Mouse (Mus musculus) myocyte (in vitro differentiated cells): ENCODE results near the gene Srrm3.

ENCODE experiments used
- CEBPB ChIP-seq: IDR thresholded peaks from 2 replicates; pipeline ENCODE4 v1.6.1; 2011; ENCODE audit warnings: mild to moderate bottlenecking, moderate library complexity; ENCODE audit not compliant: poor library complexity, insufficient read depth, severe bottlenecking
- E2F4 ChIP-seq: IDR thresholded peaks from one replicate; pipeline ENCODE4 v1.6.1; 2011; ENCODE audit warnings: mild to moderate bottlenecking, control low read depth, moderate library complexity; ENCODE audit not compliant: insufficient read depth
- MAX ChIP-seq: IDR thresholded peaks from one replicate; pipeline ENCODE4 v1.6.1; 2011; ENCODE audit warnings: low read depth, mild to moderate bottlenecking, control low read depth
- MYOD1 ChIP-seq, 3 experiments: IDR thresholded peaks; one replicate each; pipeline ENCODE4 v1.6.1; 2011; ENCODE audit warnings: control low read depth in 2 of 3, low read depth in 2 of 3, mild to moderate bottlenecking in 2 of 3, moderate library complexity in 1 of 3; ENCODE audit not compliant: insufficient read length in 2 of 3, control insufficient read depth in 1 of 3
- MYOG ChIP-seq, 3 experiments: IDR thresholded peaks; one replicate each; pipeline ENCODE4 v1.6.1; 2011; ENCODE audit warnings: control low read depth in 2 of 3, low read depth in 2 of 3, mild to moderate bottlenecking in 2 of 3; ENCODE audit not compliant: insufficient read length in 2 of 3, control insufficient read depth in 1 of 3, insufficient read depth in 1 of 3
- POLR2A ChIP-seq: IDR thresholded peaks from one replicate; pipeline ENCODE4 v1.6.1; 2011; ENCODE audit warnings: low read depth, mild to moderate bottlenecking, control low read depth, moderate library complexity; ENCODE audit not compliant: insufficient read length
- POLR2AphosphoS2 ChIP-seq: IDR thresholded peaks from one replicate; pipeline ENCODE4 v1.6.1; 2011; ENCODE audit warnings: low read depth, control low read depth; ENCODE audit not compliant: insufficient read length
- REST ChIP-seq: IDR thresholded peaks from one replicate; pipeline ENCODE4 v1.6.1; 2011; ENCODE audit warnings: mild to moderate bottlenecking, control low read depth, moderate library complexity; ENCODE audit not compliant: insufficient read depth, insufficient read length
- SRF ChIP-seq: IDR thresholded peaks from one replicate; pipeline ENCODE4 v1.6.1; 2011; ENCODE audit warnings: low read depth; ENCODE audit not compliant: control insufficient read depth, insufficient read length
- TCF12 ChIP-seq: IDR thresholded peaks from one replicate; pipeline ENCODE4 v1.6.1; 2011; ENCODE audit warnings: mild to moderate bottlenecking, control low read depth; ENCODE audit not compliant: poor library complexity, insufficient read depth, severe bottlenecking
- TCF3 ChIP-seq: IDR thresholded peaks from one replicate; pipeline ENCODE4 v1.6.1; 2011; ENCODE audit warnings: low read depth, control low read depth; ENCODE audit not compliant: insufficient read length
- USF1 ChIP-seq: IDR thresholded peaks from one replicate; pipeline ENCODE4 v1.6.1; 2011; ENCODE audit warnings: low read depth, mild to moderate bottlenecking, control low read depth, moderate library complexity

GRCm38 (mm10) chr5:135822316-135822944 is 15.7 kb downstream of the Srrm3 start:
- TF ChIP-seq POLR2A (no peak), USF1 (no peak), MYOD1 (IDR thresholded peaks at IDR 0.05; ENCODE audit: control insufficient read depth in 1 of 3, insufficient read length in 2 of 3, low read depth in 2 of 3) (no peak), TCF12 (no peak), POLR2AphosphoS2 (no peak), MYOG (IDR thresholded peaks at IDR 0.05; ENCODE audit: control insufficient read depth in 1 of 3, insufficient read depth in 1 of 3, insufficient read length in 2 of 3, low read depth in 2 of 3) (no peak), MAX (no peak), CEBPB (no peak), REST (no peak), TCF3 (no peak), E2F4 (no peak), SRF (no peak)
